Mouse (Mus musculus) liver, adult (tissue): ENCODE results near the gene Itpr2.
A peak's percentile ranks its signal among the peaks of the same experiment; 100 is the strongest.

ENCODE experiments used
- GATA4 ChIP-seq: IDR thresholded peaks from 2 replicates; pipeline ENCODE4 v1.6.1; 2014; ENCODE audit warnings: mild to moderate bottlenecking, low read length; ENCODE audit not compliant: insufficient replicate concordance

The Itpr2 gene

DNA sequence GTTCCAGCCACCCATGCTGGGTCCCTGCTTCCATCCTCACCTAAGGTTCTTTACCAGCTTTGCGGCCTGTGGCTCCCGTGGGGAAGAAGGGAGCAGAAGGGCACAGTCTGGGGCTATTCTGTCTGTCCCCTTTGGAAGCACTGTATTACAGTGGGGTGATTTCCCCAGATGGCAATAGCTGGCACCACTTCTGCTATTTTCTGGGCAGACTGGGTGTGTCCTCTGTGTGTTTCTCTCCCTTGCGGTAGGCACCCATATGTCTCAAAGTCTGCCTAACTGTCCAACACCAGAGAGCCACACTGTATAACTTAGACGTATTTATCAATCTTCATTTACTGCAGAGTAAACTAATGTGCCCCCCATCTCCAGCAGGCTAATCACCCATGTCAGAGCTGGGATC is 388.9 kb downstream of the Itpr2 start:
- no peak for TF ChIP-seq GATA4

DNA sequence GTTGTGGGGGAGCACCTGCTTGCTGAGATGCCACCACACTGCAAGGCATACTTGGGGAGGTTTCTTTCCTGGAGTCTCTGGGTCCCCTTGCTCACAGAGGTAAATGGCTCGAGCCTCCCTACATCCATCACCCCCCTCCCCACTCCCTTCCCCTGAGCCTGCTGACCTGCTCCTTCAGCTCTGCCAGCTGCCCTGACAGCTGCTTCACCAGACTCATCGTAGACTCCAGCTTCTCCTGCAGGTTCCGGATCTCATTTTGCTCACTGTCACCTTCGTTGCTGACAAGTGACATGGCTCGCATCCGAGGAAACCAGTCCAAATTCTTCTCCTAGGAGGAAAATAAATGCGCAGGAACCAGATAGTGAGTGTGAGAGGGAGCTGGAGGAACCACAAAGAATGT is 389.8 kb downstream of the Itpr2 start:
- no peak for TF ChIP-seq GATA4

DNA sequence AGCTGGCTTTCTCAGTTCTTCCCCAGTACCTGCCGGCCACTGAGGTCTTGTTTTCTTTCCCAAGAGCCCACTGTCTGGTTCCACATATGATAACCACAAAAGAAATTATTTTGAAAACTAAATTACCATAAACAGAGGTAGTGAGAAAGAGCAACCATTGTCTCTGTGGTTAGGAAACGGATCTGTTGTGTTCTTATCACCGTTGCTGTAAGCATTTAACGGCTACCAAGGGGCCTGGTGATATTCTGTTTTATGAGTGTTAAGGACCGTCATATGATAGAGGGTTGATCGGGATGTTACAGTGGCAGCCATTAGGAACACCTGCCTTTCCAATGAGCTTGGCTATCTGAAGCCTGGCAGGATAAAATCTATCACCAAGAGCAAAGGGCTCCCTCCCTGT is 390.2 kb downstream of the Itpr2 start:
- TF ChIP-seq GATA4: no peak

GRCm38 (mm10) chr6:146110832-146111741 is 390.9 kb downstream of the Itpr2 start:
- no peak for TF ChIP-seq GATA4

GRCm38 (mm10) chr6:146110425-146110824 is 391.6 kb downstream of the Itpr2 start:
- TF ChIP-seq GATA4: no peak

GRCm38 (mm10) chr6:146108695-146109094 is 393.3 kb downstream of the Itpr2 start:
- TF ChIP-seq GATA4: no peak

DNA sequence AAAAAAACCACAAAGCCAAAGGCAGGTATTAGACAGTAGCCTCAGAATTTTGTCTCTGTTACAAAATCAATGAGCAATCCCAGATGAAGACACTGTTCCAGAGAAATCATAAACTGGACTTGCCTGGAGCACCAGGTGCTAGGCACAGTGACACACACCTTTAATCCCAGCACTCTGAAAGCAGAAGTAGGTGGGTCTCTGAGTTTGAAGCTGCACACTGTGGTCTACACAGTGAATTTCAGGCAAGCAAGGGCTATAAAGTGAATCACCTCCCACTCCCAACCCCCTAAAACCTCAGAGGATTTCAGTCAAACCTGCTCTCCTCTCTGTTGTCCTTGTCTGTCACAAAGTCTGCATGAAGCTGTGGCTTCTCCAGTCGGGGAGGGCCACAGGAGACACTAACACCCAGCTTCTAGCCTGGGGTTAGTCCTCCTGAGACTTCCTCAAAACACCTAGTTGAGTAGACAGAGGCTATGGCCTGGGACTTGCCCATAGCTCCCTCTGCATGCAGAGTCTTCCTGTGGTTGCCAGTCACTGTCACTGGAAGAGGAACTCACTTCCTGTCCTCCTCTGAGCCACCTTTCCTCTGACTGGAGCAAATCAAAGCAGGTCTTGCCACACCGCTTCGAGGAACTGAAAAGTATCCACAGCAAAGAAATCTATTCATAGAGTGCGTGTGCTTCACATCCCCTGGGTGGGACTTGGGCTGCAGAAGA is 394.7 kb downstream of the Itpr2 start:
- TF ChIP-seq GATA4: no peak

GRCm38 (mm10) chr6:146083056-146083961 is 418.7 kb downstream of the Itpr2 start:
- no peak for TF ChIP-seq GATA4

DNA sequence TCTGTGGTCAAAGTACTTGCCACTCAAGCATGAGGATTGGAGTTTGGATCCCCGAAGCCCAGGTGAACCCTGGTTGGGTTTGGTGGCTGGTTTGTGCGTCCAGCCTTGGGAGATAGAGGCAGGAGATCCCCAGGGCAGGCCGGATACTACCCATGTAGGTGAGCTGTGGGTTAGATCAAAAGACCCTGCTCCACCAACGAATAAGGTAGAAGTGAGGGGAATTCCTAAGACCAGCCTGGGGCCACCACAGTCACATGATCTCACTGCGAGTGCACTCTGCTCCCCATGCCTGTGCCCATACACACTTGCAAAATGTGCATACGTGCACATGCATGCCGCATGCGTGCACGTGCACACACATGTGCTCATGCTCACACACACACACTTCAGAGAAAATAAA is 419.5 kb downstream of the Itpr2 start:
- TF ChIP-seq GATA4: no peak

DNA sequence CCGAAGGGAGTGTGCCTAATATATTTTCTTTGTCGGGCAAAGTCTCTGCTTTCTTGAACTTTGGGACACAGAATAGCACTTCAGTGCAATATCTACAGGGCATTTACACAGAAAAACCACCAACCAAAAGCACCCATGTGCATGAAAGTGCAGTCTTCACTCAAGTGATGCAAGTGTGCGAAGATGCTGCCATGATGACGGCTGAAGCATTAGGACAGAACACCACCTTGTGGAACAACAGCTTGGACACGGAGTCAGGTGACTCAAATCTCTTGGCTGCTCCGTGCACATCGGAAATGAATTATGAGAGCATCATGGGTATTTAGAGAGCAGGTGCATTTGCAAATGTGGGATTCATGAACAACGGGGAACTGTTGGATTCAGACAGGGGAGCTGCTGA is 420.4 kb downstream of the Itpr2 start:
- no peak for TF ChIP-seq GATA4

GRCm38 (mm10) chr6:146080546-146081512 is 421.2 kb downstream of the Itpr2 start:
- no peak for TF ChIP-seq GATA4

GRCm38 (mm10) chr6:146079734-146080443 is 422.1 kb downstream of the Itpr2 start:
- TF ChIP-seq GATA4: peak; percentile 70; the same call in 1 of the 2 replicates

- no peak for TF ChIP-seq GATA4
Measured at GRCm38 (mm10) chr6:146079261-146079660, 422.8 kb downstream of the Itpr2 start.
